Mouse (Mus musculus) large intestine, adult 2 months (tissue): Measurements from ENCODE around the gene Zscan2. TPM values are rescaled to one million over a fixed set of nuclear protein-coding genes. Genes with fewer than 3 reads are reported as not detected.

Experiments used
- DNase-seq: peaks from one replicate; pipeline ENCODE4 v3.0.0-alpha.2; 2012; ENCODE audit warnings: low read depth, low spot score
- WGBS: fragments of 180-500 bp; shearing (Covaris S2); methylation state at CpG from one replicate; pipeline ENCODE4 v1.1.7; 2018; 5-methylcytosine and 5-hydroxymethylcytosine counted together
- polyA plus RNA-seq: library from polyadenylated mRNA; depleted of rRNA; stranded (reverse); fragments of >200 nt; gene quantifications from 2 replicates; pipeline ENCODE4 v1.2.3, GENCODE M21; 2012

Zscan2 gene
- polyA plus RNA-seq, 1 experiment: 1.3 TPM

DNA sequence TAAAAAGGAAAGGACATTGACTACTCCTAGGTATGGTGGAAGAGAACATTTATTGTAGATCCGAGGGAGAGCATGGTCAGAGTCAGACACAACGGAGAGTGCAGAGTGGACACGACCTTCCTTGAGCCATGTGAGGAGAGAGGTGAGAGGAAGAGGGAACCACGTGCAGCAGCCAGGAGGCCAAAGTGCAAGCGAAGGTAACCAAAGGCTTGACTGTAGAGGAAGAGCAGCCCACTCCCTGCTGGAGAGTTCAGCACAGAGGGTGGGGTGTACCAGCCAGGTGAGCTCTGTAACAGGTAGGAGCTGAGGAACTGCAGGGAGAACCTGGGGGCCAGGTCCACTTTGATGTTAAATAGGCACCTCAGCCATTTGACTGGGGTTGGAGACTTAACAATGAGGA is 18.6 kb upstream of the Zscan2 start:
- no peak for DNase-seq
- 47% methylated on average over 5 of the region's 5 CpGs for WGBS

- DNase-seq: no peak
- 80% methylated on average over 1 of the region's 1 CpGs for WGBS
These were observed 17.5 kb upstream of the Zscan2 start for GRCm38 (mm10) chr7:80843176-80843575.

DNA sequence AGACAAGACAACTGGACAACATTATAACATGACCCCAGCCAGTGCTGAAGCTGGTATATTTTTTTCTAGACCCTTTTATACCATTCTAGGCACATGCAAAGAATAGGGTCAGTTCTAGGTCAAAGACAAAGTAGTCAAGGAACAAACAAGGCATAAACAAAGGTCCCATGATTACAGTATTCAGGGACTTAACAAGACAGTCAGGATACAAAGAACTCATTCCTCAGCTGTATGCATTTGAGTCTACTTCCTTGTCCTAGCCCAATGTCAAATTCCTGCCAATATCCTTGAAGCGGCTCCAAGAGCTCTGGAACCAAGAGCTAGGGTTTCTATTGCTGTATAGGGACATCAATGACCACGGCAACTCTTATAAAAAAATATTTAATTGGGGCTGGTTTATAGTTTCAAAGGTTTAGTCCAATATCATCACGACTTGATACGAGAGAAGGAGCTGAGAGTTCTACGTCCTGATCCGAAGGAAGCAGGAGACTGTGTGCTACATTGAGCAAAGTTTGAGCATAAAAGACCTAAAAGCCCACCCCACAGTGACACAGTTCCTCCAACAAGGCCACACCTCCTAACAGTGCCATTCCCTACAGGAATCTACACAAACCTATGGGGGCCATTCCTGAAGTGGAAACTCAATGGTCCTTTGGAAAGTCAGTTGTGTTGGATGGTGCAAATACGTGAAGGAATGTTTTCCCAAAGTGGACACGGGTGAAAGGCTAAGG is 16.6 kb upstream of the Zscan2 start:
- 89% methylated on average over 8 of the region's 8 CpGs for WGBS
- no peak for DNase-seq

DNA sequence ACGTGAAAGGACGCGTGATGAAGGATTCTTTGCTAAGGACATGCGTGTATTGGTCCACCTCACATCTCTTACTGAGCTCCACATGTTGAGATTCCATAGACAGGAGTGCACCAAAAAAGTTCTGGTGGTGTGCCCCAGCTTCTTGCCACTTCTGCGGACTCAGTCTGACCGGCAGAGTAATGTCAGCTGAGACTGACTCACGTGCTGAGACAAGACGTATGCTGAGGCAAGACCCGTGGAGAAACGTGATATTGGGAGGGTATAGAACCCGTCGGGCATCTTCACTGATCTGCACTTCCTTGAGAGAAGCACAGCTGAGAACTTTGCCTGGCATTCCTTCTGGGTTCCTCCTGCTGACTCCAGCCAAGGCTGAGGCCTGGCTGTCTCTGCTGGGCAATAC is 16.0 kb upstream of the Zscan2 start:
- 96% methylated on average over 12 of the region's 12 CpGs for WGBS
- no peak for DNase-seq

GRCm38 (mm10) chr7:80845621-80846279 is 15.0 kb upstream of the Zscan2 start:
- WGBS: 39% methylated on average over 15 of the region's 15 CpGs
- DNase-seq: no peak

GRCm38 (mm10) chr7:80846280-80846678 is 14.4 kb upstream of the Zscan2 start:
- 72% methylated on average over 10 of the region's 10 CpGs for WGBS

GRCm38 (mm10) chr7:80846709-80847108 is 14.0 kb upstream of the Zscan2 start:
- 79% methylated on average over 5 of the region's 5 CpGs for WGBS
- no peak for DNase-seq

More at GRCm38 (mm10) chr7:80846280-80846678, 14.4 kb upstream of the Zscan2 start:
- no peak for DNase-seq

GRCm38 (mm10) chr7:80849267-80849666 is 11.5 kb upstream of the Zscan2 start:
- 74% methylated on average over 2 of the region's 2 CpGs for WGBS
- DNase-seq: no peak

GRCm38 (mm10) chr7:80849710-80850109 is 11.0 kb upstream of the Zscan2 start:
- 24% methylated on average over 4 of the region's 4 CpGs for WGBS
- DNase-seq: no peak

GRCm38 (mm10) chr7:80850520-80850919 is 10.2 kb upstream of the Zscan2 start:
- WGBS: 83% methylated on average over 5 of the region's 5 CpGs
- DNase-seq: no peak

- WGBS: 97% methylated on average over 3 of the region's 3 CpGs
- DNase-seq: no peak
These were observed 7.5 kb upstream of the Zscan2 start for GRCm38 (mm10) chr7:80853218-80853617.

DNA sequence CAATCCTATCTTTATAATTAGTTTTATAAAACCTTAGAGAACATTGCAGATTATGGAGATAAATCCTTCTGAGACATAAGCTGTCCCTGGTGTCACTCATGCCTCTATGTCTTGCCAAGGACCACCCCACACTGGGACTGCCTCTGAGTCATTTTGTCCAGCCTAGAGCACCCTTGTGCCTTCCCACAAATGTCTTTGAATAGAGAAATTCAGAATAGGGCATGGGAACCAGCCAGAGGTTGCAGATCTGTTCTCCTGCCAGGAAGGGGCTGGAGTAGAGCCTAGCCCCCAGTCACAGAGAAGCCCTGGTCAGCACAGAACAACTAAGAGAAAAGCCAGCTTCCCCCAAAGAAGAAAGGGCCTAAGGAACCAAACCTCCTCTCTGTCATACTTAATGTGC is 5.4 kb upstream of the Zscan2 start:
- DNase-seq: no peak

DNA sequence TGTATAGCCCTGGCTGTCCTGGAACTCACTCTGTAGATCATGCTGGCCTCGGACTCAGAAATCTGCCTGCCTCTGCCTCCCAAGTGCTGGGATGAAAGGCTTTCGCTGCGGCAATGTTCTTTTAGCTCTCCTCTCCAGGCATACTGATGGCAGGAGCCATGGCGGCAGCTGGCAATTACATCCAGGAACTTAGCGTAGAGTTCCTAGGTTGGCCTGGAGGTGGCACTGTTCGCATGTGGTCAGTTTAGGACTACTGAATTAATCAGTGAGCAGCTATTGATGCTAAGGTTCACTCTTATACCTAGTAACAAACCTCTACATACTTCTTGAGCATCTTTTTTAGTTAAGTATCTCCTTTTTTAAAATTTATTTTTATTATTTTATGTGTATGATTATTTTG is 3.5 kb upstream of the Zscan2 start:
- DNase-seq: no peak
- 8% methylated on average over 6 of the region's 6 CpGs for WGBS

DNA sequence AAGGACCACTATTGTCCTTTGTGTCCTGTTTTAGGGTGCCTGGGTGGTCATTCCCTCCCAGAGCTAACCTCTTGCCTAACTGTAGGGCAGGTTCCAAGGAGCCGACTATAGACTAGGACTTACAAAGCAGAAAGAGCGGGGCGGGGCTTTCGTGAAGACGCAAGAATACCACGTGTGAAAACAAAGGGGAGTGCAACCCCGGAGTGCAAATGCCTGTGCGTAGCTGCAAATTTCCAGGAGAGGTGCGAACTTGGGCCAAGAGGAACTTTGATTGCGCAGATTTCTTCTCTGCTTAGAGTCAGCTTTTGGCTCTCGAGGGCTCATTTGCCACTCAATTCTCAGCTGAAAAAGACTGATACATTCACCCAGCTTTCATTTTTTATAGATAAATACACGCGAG is 493 bp upstream of the Zscan2 start:
- DNase-seq: no peak
- under 1% methylated on average over 13 of the region's 13 CpGs for WGBS

DNA sequence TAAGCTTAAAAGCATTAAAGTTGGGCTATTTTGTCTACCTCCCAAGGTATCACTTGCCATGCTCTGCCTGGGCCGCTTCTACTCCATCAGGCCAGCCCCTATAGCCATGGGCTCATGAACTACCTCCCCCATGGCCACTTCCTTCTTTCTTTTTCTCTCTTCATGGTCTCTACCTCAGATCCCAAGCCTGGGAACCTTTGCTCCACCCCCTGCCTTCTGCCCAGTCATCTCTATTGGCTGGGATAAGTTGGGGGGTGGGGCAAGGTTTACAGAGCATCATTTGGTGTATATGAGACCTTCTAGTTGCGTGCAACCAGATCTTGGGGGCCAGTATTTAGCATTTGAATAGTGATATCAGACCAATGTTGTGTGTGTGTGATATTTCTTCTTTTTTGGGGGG is 1.8 kb downstream of the Zscan2 start:
- DNase-seq: no peak
- 88% methylated on average over 2 of the region's 2 CpGs for WGBS

- no peak for DNase-seq
- WGBS: 77% methylated on average over 5 of the region's 5 CpGs
These were observed 2.8 kb downstream of the Zscan2 start for GRCm38 (mm10) chr7:80863520-80863919.

DNA sequence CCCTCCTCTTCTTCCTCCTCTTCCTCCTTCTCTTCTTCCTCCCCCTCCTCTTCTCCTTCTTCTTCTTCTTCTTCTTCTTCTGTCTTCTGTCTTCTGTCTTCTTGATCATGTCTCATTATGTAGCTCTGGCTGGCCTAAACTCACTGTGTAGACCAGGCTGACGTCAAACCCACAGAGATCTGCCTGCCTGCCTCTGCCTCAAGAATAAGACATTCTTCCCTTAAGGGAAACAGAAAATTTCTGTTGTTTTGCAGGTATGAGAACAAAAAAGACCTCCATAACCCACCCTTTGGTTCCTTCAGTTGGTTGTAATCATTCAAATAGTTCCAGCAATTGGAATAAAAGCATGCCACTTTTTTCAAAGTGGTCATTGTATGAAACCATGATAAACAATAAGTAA is 3.4 kb downstream of the Zscan2 start:
- WGBS: 61% methylated on average over 1 of the region's 1 CpGs
- no peak for DNase-seq

GRCm38 (mm10) chr7:80864831-80865230 is 4.1 kb downstream of the Zscan2 start:
- WGBS: 74% methylated on average over 8 of the region's 8 CpGs
- DNase-seq: no peak

- no peak for DNase-seq
- 56% methylated on average over 7 of the region's 7 CpGs for WGBS
These were observed 4.8 kb downstream of the Zscan2 start for GRCm38 (mm10) chr7:80865521-80865920.

- peak; percentile 78 for DNase-seq
- 25% methylated on average over 7 of the region's 7 CpGs for WGBS
These were observed 5.9 kb downstream of the Zscan2 start for GRCm38 (mm10) chr7:80866514-80867147.

DNA sequence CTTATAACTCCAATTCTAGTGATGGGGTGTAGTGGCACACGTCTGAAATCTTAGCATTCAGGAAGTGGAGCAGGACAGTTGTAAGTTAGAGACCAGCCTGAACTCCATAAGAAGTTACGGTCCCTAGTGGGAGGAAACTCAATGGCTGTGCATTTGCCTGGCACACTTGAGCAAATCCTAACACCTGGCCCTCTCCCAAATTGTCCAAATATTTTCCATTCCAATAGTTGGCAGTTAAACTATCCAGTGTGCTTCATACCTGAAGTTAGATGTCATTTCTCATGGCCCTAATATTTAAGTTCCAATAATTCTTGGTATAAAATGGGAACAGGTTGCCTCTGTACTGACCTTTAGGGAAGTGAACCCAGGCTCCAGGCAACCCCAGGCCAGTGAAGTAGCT is 8.0 kb downstream of the Zscan2 start:
- WGBS: 92% methylated on average over 2 of the region's 2 CpGs
- DNase-seq: no peak
